Mouse (Mus musculus) heart, postnatal 14 days (tissue): ENCODE results near the gene Stxbp4. TPM values are rescaled to one million over a fixed set of nuclear protein-coding genes. Genes with fewer than 3 reads are reported as not detected.

ENCODE experiments used
- DNase-seq, 2 experiments: peaks; one replicate each; pipeline ENCODE4 v3.0.0; 2021 to 2022
- intact Hi-C: fragments of 180-260 bp; cut with DNase I; formaldehyde crosslinking; loops from one replicate; pipeline ENCODE4 v1.15.1; 2025
- total RNA-seq, 2 experiments: library from RNA; stranded (reverse); gene quantifications; 2 replicates each; pipeline ENCODE4 v1.2.3; 2021

The Stxbp4 gene
- total RNA-seq, 2 experiments from 2014 or later, result 5.6 to 6.3 TPM

DNA sequence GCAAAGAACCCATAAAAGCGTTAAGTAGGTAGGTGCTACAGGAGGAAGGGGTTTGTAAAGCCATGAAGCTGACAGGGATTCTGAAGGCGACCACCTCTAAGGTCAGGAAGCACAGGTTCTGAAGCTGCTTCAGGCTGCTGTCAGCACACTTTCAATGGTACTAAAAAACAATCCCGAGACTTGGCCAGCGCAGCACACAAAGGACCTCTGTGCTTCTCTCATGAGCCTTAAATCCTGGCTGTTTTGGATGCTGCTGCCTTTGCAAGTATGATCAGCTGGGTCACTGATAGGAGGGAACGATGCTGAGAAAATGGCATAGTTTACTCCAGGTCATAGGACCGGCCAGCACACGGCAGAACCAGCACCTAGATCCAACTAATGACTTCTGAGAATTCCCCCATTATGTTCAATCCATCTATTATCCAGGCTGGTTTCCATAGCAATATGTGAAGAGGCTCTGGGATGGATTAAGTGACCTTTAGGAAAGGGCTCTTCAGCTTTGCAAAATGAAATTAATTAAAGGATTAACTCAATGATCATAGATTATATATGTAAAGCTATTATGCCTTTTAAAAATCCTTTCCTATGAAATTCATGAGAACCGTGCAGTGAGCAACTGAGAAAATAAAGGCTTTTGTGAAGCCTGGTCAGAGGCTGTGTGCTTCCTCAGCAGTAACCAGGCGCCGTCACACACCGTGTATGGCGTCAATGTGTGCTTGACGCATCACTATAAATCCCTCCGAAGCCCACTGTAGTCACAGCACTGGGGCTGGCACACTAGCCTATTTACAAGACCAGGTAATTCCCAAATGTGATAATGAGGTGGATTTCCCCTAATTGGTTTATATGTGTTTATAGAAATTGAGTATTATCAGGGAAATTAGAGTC, 152.9 kb downstream of the Stxbp4 start:
- DNase-seq, result no peak
- intact Hi-C loops, result no loop called here

DNA sequence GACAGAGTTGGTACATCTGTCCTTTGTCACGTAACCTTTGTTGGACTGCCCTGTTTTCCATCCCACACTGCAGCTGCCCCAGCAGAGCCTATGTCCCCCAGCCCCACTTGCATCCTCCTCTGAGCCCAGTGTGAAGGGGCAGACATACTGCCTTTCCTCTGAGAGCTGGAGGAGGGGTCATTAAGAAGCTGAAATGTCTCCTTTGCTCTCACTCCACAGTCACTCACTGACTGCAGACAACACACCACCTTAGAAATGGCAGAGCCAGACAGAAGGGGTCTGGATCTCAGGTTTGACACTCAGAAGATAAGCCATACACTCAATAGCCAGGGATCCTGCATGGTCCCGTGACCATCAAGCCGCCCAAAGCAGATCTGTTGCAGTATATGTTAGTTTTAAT, 154.1 kb downstream of the Stxbp4 start:
- intact Hi-C loops, result no loop called here
- DNase-seq, result no peak

DNA sequence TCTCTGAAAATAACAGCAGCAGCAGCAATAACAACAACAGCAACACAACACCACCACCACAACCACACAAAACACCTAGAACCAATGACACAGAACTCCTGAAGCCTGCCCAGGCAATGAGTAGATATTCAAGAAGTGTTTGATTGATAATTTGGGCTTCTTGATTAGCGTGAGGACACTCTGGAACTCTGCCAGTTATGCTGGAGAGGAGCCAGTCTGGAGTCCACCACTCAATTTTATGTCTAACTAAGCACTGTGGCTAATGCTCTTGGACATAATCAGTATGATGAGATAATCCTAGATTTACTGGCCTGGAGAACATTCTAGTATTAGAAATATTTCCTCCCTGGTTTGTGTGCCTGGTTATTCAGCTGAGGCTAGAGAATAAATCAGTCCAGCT, 156.1 kb downstream of the Stxbp4 start:
- DNase-seq, result no peak
- intact Hi-C loops, result no loop called here

DNA sequence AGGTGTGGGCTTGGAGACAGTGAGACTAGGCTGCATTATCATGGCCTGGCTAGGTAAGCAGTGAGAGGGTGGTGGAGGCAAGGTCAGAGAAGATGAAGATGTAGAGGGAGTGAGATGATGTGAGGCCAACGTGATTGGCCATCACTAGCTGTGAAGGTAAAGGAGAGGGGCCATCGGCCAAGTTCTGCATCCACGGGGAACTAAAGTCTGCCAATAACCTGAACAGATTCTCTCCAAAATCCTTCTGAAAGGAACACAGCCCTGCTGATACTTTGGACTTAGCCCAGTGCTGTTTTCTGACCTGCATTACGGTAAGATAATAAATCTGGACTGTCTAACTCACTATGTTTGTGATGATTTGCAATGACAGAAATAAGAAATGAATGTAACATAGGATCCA, 167.6 kb downstream of the Stxbp4 start:
- DNase-seq, result no peak
- intact Hi-C loops, result no loop called here

DNA sequence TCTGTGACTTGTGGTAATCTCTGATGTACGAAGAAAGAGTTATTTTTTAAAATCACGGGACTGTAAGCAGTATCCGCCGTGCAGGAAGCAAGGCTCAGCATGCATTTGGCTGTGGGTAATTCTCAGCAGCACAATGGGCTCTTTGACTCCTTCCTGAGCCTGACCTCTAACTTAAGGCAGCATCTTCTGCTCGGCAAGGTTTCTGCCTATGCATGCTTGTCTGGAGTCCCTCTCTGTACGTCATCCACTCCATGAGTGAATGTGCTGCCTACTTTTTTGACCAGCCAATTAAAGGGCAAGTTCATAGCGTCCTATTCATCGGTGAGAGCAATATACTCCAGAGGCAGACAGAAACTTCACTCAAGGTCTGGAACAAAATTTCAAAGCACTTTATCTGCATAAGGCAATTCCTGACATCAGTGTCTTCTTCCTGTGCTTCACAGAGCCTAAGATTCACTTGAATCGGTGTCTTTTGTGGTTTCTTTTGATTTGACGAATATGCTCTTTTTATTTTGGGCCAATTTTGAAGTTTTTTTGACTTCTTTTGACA, 173.8 kb downstream of the Stxbp4 start:
- intact Hi-C loops, result no loop called here
- DNase-seq, result no peak

DNA sequence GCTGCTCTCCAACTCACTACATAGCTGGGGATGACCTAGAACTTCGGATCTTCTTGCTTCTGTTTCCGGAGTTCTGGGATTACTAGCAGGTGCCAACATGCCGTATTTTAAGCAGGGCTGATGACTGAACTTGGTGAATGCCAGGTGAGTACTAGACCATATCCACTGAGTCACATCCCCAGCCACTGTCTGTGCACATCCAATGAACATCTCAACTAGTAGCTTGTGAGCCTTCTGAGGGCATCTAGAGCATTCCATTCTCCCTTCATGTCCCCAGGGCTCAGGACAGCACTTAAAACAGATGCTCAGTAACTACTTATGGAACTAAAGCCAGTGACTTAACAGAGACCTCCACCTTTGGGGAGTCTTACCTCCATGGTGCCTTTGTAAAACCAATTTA, 177.4 kb downstream of the Stxbp4 start:
- intact Hi-C loops, result no loop called here
- no peak for DNase-seq

DNA sequence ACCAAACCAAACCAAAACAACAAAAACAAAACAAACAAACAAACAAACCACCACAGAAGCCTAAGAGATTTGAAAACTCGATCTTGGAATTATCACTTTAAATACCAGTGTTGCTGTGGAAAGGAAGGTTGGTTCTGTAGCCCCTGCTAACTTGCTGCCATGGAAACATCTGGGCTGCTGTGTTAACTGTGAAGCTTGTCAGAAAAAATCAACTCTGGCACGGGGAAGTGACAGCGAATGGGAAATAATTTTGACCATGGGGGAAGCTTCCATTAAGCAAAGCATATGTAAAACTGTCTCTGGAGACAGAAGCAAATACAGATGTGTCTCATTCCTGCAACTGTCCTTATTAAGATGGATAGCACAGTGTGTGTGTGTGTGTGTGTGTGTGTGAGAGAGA, 185.8 kb downstream of the Stxbp4 start:
- intact Hi-C loops, result no loop called here
- no peak for DNase-seq

DNA sequence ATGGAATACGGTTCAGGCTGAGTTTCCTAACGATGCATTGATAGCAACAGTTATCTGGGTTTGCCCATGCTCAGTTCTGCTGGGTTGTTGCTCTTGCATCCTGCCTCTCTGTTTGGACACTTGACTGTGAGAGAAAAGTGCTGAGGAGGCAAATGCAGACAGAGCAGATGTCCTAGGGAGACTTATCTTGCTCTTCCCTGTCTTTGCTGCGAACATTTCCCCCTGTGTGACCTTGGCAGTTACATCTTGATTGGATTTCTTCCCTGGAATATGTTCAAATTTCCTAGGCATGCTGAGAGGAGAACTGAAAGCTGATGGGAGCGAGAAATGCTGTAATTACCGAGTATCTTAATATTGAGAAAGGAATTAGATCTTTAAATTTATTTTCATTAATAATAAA, 186.4 kb downstream of the Stxbp4 start:
- intact Hi-C loops, result no loop called here
- no peak for DNase-seq

DNA sequence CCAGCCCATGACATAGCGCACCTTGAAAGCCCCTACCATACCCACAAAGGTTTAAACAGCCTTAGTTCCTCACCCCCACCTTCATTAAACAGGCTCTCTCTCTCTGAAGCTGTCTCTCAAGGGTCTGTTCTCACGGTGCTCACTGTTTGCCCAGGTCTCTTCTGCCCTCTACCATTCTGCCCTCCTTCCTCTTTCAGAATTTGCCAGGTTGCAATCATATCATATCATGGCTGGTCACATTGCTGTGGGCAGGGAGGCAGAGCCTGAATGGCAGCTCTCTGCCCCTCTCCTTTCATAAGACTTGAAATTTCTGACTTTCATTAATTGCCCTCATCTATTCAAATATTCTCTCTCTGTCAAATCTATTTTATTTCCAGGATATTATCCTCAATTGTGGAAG, 195.4 kb downstream of the Stxbp4 start:
- no peak for DNase-seq
- intact Hi-C loops, result no loop called here

DNA sequence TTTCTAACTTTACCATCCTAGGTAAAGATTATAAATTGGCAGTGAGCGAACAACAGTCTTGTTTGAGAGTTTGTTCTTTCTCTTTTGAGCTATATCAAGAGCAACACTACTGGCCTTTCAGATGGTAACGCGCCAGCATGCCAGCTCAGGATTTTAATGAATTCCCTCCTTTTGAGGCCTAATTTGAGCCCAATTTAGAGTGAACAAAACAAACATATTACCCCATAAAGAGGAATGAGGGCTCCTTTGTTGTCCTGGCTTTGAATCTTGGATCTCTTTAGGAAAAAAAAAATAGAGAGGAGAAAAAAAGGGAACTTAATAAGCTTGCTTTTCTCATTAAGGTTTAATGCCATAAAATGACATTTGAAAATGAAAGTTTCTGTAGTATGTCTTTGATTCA, 197.0 kb downstream of the Stxbp4 start:
- DNase-seq, result no peak
- intact Hi-C loops, result no loop called here

DNA sequence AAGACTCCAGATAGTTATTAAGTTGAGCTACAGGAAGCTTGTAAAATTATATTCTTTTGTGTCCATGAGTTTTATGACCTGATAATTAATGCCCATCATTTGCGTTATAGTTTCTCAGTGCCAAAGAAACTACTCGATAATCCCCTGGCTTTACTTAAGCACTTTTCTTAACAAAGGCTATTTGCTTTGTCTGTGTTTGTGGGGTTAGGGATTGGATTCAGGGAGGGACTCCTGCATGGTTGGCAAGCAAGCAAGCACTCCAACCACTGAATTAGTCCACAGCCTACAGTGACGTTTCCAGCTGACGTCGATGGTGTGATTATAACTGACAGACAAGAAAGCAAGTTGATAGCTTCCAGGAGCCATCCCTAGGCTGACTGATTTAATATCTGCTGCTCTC, 199.1 kb downstream of the Stxbp4 start:
- no peak for DNase-seq

More for the DNA sequence above, 199.1 kb downstream of the Stxbp4 start:
- intact Hi-C loops, result no loop called here

Other genes starting within 250 kb of the Stxbp4 start
- 10 to 100 TPM; 21.8 to 22.4 TPM for gene Hlf, start 247.2 kb downstream of the Stxbp4 start, total RNA-seq
- gene Cox11, start 89 bp upstream of the Stxbp4 start, total RNA-seq, result 10 to 100 TPM; 23.1 to 25.0 TPM
- gene Tom1l1, start 50.3 kb upstream of the Stxbp4 start, total RNA-seq, result 10 to 100 TPM; 15.0 to 18.2 TPM